Mouse (Mus musculus): ENCODE data around the gene Stab2. TPM values are rescaled to one million over a fixed set of nuclear protein-coding genes. Genes with fewer than 3 reads are reported as not detected.

The Stab2 gene
- polyA plus RNA-seq, 1 experiment from 2014 or later: 4.0 TPM

DNA sequence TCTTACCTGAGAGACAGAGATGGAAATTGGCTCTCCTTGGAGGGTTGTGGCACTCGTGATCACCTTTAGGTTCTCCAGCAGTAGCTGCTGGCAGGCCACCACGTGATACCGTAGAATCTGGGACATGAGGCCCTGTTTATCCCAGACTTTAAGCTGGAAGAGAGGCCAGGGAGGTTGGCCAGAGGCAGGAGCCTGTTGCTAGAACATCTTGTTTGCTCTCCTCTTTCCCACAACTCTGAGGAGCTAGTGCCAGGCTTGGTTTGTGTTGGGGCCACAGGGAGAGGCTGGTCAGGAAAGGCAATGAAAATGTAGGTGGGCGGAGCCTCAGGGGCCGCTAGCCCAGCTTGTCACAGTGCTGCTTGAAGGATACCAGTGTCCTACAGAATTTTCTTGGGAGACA is 135.2 kb downstream of the Stab2 start:
- no peak overlapping the region for H3K4me3 ChIP-seq
- H3K36me3 ChIP-seq: no peaks in the 10 kb centered on the region
- 62% methylated on average over 5 of the region's 5 CpGs for WGBS
- peaks cover 14% of the 10 kb centered on the region for H3K4me1 ChIP-seq
- no peaks in the 10 kb centered on the region for H3K9me3 ChIP-seq
- no peak for DNase-seq (ENCODE audit: low spot score)
- no peaks in the 10 kb centered on the region for H3K27me3 ChIP-seq (ENCODE audit: insufficient read depth, poor library complexity, severe bottlenecking)
- no peak overlapping the region; the same call in 1 of the 2 replicates for H3K27ac ChIP-seq

DNA sequence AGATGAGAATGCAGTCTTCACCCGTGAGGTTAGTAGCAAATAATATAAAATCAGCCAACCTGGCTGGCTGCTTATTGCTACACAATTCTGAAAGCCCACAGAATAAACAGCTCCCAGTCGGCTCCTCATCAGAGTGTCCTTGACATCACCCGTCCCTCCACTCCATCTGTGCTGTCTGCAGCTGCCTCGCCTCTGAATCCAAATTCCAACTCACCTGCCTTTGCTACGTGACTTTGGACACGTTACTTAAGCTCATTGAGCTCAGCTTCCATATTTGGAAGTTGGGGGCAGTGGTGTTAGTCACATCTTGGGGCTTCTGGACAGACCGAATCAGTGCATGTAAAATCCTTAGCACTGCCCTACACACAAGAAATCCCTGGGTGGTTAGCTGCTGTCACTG is 135.7 kb downstream of the Stab2 start:
- DNase-seq (ENCODE audit: low spot score): no peak
- Histone ChIP-seq H3K27ac (no peak overlapping the region; the same call in 1 of the 2 replicates), H3K9me3 (no peaks in the 10 kb centered on the region), H3K4me1 (peaks cover 14% of the 10 kb centered on the region), H3K4me3 (no peak overlapping the region), H3K27me3 (ENCODE audit: insufficient read depth, poor library complexity, severe bottlenecking) (no peaks in the 10 kb centered on the region), H3K36me3 (no peaks in the 10 kb centered on the region)
- 60% methylated on average over 7 of the region's 7 CpGs for WGBS

DNA sequence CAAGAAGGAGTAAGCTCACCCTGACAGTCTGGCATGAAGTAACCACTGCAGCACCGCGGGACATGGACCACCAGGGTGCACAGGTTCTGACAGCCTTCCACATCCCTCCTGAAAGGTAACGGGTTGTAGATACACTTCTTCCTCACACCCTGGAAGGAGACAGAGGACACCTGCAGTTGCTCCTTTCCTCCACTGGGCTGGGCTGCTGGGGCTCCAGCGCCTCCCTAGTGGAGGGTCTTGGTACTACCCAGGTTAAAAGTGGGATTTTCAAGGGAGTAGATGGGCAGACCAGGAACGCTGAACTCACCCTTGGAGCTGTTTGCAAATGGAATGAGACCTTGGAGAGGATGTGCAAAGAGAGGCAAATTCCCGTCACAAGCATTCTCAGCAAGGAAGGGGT is 144.4 kb downstream of the Stab2 start:
- Histone ChIP-seq H3K27ac (no peak overlapping the region), H3K9me3 (no peaks in the 10 kb centered on the region), H3K27me3 (ENCODE audit: insufficient read depth, poor library complexity, severe bottlenecking) (no peaks in the 10 kb centered on the region), H3K4me3 (no peak overlapping the region), H3K36me3 (no peaks in the 10 kb centered on the region), H3K4me1 (peaks cover 6% of the 10 kb centered on the region)
- 83% methylated on average over 6 of the region's 6 CpGs for WGBS
- no peak for DNase-seq (ENCODE audit: low spot score)

DNA sequence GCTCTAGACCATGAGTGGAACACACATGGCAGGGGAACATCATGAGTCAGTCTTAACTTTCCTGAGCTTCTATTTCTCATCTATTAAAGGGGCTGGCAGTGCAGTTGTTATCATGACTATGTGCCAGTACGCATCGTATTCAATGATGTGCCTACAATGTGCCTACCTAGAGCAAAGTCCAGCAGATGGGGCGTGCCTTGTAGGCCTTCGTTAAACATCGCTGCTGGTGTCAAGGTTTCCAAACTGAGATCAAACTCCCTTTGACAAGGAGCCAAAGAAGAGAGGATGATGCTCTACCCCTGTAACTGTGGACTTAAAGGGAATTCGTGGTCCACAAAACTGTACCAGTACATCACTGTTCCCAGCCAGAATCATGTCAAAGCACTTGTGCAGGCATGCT is 145.3 kb downstream of the Stab2 start:
- Histone ChIP-seq H3K4me1 (peaks cover 6% of the 10 kb centered on the region), H3K4me3 (no peak overlapping the region), H3K36me3 (no peaks in the 10 kb centered on the region), H3K27ac (no peak overlapping the region), H3K27me3 (ENCODE audit: insufficient read depth, poor library complexity, severe bottlenecking) (no peaks in the 10 kb centered on the region), H3K9me3 (no peaks in the 10 kb centered on the region)
- no peak for DNase-seq (ENCODE audit: low spot score)
- WGBS: 87% methylated on average over 6 of the region's 6 CpGs

DNA sequence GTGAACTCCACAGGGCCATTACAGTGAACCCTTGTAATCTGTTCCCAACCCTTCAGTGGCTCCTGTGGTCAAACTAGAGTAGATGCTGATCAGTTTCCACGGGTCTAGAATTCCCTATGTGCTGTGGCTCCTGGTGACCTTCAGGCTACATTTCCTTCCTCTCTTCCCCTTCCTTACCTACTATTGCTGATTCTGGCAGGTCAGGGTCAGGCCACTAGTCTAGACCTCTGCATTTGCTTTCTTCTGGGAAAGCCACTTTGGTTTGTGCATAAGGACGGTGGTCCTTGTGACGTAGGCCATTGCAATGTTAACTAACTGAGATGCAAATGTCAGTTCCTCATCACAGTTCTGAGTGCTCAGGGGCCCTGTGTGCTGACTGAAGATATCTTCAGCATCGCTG is 147.4 kb downstream of the Stab2 start:
- no peak overlapping the region for H3K4me3 ChIP-seq
- no peak overlapping the region for H3K27ac ChIP-seq
- WGBS: 68% methylated on average over 4 of the region's 4 CpGs

DNA sequence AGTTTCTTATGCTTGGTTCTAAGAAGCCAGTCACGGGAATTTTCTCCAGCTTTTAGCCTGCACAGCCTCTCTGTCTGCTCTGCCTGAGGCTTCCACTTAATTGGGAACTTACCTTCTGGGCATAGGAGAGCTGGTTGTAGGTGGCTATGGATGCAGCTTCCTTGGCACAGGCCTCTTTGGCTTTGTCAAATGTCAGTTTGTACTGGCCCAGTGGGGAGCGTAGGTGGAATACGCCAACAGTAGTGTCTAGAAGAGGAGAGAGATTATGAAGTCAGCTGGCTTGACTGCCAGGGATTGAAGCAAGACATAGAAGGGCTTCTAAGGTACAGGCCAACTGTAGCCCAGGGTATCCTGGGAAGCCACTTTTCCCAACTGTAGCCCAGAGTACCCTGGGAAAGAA is 154.4 kb downstream of the Stab2 start:
- peaks cover 7% of the 10 kb centered on the region for H3K4me1 ChIP-seq
- H3K4me3 ChIP-seq: no peak overlapping the region
- H3K27me3 ChIP-seq (ENCODE audit: insufficient read depth, poor library complexity, severe bottlenecking): 0 out of 2 replicates have a peak, but pooled peaks cover 5% of the 10 kb centered on the region
- no peaks in the 10 kb centered on the region for H3K36me3 ChIP-seq
- H3K27ac ChIP-seq: no peak overlapping the region
- H3K9me3 ChIP-seq: no peaks in the 10 kb centered on the region
- 76% methylated on average over 3 of the region's 3 CpGs for WGBS
- no peak for DNase-seq (ENCODE audit: low spot score)

More for the DNA sequence above, 147.4 kb downstream of the Stab2 start:
- no peaks in the 10 kb centered on the region for H3K9me3 ChIP-seq
- H3K27me3 ChIP-seq (ENCODE audit: insufficient read depth, poor library complexity, severe bottlenecking): no peaks in the 10 kb centered on the region
- H3K36me3 ChIP-seq: no peaks in the 10 kb centered on the region
- DNase-seq (ENCODE audit: low spot score): no peak
- H3K4me1 ChIP-seq: peaks cover 6% of the 10 kb centered on the region

DNA sequence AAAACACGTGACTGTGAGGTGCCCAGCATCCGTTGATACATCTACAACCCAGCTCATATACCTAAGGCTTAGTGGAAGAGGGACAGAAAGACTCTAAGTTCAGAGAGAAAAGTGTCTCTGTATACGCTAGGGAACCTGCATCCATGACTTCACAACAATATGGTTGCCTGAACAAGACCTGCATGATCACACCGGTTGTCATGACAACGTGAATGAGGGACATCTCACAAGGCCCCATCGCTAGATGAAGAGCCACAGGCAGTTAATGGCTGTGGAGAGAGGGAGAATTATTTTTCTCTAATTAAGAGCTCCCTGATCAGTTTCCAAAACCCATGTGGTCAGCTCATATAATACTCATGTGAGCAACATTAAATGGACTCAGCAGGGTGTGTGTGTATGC is 155.7 kb downstream of the Stab2 start:
- WGBS: 79% methylated on average over 6 of the region's 6 CpGs
- H3K9me3 ChIP-seq: no peaks in the 10 kb centered on the region
- 0 out of 2 replicates have a peak, but pooled peaks cover 5% of the 10 kb centered on the region for H3K27me3 ChIP-seq (ENCODE audit: insufficient read depth, poor library complexity, severe bottlenecking)

DNA sequence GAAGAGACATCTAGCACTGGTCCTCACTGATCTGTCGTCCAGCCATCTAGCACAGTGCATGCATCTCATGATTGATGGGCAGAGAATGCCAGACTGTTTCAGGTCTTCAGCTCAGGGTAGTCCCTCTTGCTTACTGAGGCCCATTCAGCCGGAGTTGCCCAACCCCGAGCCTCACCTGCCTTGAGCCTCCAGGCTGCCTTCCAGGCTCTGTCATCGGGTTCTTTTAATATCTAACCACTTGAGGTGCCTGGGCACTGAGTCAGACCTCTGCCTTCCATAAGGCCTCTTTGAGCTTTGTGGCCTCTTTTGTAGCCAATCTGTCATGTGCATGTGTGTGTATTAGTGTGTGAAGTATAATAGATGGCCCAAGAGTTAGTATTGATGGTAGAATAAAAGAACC is 158.3 kb downstream of the Stab2 start:
- peaks cover 11% of the 10 kb centered on the region for H3K4me1 ChIP-seq
- H3K4me3 ChIP-seq: no peak overlapping the region
- no peaks in the 10 kb centered on the region for H3K36me3 ChIP-seq
- WGBS: 73% methylated on average over 4 of the region's 4 CpGs
- no peaks in the 10 kb centered on the region for H3K9me3 ChIP-seq
- DNase-seq (ENCODE audit: low spot score): no peak
- H3K27ac ChIP-seq: no peak overlapping the region
- no peaks in the 10 kb centered on the region for H3K27me3 ChIP-seq (ENCODE audit: insufficient read depth, poor library complexity, severe bottlenecking)

More for the DNA sequence above, 155.7 kb downstream of the Stab2 start:
- Histone ChIP-seq H3K27ac (no peak overlapping the region), H3K4me1 (peaks cover 11% of the 10 kb centered on the region), H3K36me3 (no peaks in the 10 kb centered on the region), H3K4me3 (no peak overlapping the region)
- no peak for DNase-seq (ENCODE audit: low spot score)

DNA sequence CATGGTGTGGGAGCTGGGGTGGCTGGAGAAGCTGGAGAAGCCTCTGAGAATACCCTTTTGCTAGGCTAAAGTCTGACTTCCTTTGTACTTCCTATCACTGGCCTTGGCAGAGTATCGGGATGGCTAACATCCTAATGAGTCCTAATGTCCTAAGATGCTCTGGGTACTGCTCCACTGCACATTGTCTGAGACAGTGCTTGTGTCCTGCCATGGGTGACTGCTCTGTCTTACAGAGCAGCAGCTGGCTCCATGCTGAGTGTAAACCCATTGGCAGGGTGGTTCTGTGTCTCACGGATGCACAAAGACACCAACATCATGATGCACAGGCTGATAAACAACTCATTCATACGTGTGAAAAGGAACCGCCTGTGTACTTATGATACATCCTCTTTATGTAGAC is 158.7 kb downstream of the Stab2 start:
- Histone ChIP-seq H3K27me3 (ENCODE audit: insufficient read depth, poor library complexity, severe bottlenecking) (no peaks in the 10 kb centered on the region), H3K27ac (no peak overlapping the region), H3K4me1 (peaks cover 11% of the 10 kb centered on the region), H3K9me3 (no peaks in the 10 kb centered on the region), H3K4me3 (no peak overlapping the region), H3K36me3 (no peaks in the 10 kb centered on the region)
- 89% methylated on average over 4 of the region's 4 CpGs for WGBS
- DNase-seq (ENCODE audit: low spot score): no peak

DNA sequence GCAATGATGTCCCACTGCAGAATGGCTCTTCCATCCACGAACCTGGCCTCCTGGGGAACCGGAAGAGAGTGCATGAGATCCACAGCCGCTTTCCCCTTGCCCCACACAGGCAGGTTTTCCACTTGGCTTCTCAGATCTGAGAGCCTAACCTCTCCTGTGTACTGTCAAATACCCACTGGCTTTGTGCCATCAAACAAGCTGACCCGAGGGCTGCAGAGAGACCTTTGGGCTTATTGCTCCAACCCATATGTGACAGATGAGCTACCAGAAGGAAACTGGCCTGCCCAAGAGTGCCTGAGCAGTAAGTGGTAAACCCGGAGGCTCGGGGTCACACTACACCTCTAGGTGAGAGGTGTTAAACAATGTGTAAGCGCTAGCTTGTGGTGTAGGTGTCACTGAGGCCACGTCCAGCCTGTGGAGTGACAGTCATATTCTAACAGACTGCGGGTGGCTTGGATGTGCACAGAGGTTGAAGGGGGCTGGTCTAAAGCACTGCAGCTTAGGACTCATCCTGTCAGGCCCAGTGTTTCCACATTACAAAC is 160.8 kb downstream of the Stab2 start:
- H3K4me1 ChIP-seq: peaks cover 11% of the 10 kb centered on the region
- no peak overlapping the region for H3K4me3 ChIP-seq
- no peak overlapping the region for H3K27ac ChIP-seq
- H3K36me3 ChIP-seq: no peaks in the 10 kb centered on the region
- DNase-seq (ENCODE audit: low spot score): no peak
- WGBS: 75% methylated on average over 9 of the region's 9 CpGs
- no peaks in the 10 kb centered on the region for H3K27me3 ChIP-seq (ENCODE audit: insufficient read depth, poor library complexity, severe bottlenecking)
- no peaks in the 10 kb centered on the region for H3K9me3 ChIP-seq

DNA sequence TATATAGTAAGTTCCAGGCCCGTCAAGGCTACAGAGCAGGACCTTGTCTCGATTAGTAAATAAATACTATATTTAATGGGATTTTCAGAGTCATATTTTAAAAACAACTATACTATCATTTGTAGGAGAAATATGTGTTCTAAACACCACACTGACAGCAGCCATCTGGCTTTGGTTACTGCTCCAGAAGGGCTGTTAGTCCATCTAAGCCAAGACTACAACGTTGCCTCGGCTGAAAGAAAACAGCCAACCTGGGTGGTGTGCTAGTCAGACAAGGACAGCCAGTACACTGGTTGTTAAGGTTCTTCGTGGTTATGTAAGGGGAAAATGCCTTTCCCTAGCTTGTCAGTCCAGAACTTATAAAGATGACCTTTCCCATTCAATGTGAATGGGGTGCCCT is 165.2 kb downstream of the Stab2 start:
- Histone ChIP-seq H3K27me3 (ENCODE audit: insufficient read depth, poor library complexity, severe bottlenecking) (no peaks in the 10 kb centered on the region), H3K4me1 (no peaks in the 10 kb centered on the region), H3K36me3 (no peaks in the 10 kb centered on the region), H3K9me3 (no peaks in the 10 kb centered on the region), H3K27ac (no peak overlapping the region), H3K4me3 (no peak overlapping the region)
- no peak for DNase-seq (ENCODE audit: low spot score)
- 88% methylated on average over 5 of the region's 5 CpGs for WGBS

DNA sequence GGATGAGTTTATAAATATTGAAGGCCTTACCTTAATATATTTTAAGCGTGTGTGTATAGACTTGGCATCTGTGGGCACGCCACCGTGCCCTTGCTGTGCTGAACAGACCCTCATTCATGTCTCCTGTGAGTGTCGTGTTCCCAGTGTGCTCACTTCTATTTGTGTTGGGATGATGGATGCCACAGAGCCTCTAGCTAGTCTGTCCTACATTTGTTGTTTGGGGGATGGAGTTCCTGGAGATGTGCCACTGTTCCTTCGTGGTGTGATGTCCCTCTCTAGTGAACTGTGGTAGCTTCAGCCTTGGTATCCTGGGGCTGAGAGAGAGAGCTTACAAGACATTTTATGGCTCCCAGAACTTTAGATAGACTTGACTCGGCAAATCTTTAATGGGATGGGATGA is 169.0 kb downstream of the Stab2 start:
- DNase-seq (ENCODE audit: low spot score): no peak
- Histone ChIP-seq H3K27me3 (ENCODE audit: insufficient read depth, poor library complexity, severe bottlenecking) (no peaks in the 10 kb centered on the region), H3K36me3 (peaks cover 18% of the 10 kb centered on the region; the same call in 1 of the 2 replicates), H3K27ac (no peak overlapping the region), H3K4me1 (peaks cover 7% of the 10 kb centered on the region; the same call in 1 of the 2 replicates), H3K4me3 (no peak overlapping the region), H3K9me3 (no peaks in the 10 kb centered on the region)
- 87% methylated on average over 6 of the region's 6 CpGs for WGBS

DNA sequence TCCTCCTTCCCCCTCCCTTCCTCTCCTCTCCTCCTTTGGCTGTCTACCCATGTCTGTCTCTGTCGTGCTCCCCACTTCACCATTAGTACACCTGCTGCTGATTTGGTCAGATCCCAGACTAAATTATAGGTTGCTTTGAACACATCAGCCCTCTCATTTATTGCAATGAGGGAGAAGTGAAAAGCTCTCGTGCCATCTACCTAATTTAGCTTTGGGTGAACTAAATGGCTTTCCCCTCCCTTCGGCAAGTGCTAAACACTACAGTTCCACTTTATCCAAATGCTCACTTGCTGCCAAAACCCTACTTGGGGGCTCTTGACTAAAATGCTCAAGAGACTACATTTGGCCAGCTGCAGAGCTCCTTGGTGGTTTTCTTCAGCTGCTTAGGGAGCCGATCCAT is 171.0 kb downstream of the Stab2 start:
- Histone ChIP-seq H3K27me3 (ENCODE audit: insufficient read depth, poor library complexity, severe bottlenecking) (no peaks in the 10 kb centered on the region), H3K4me3 (no peak overlapping the region), H3K36me3 (peaks cover 21% of the 10 kb centered on the region), H3K27ac (no peak overlapping the region), H3K9me3 (no peaks in the 10 kb centered on the region), H3K4me1 (peaks cover 7% of the 10 kb centered on the region; the same call in 1 of the 2 replicates)
- no peak for DNase-seq (ENCODE audit: low spot score)
- 92% methylated on average over 4 of the region's 4 CpGs for WGBS

DNA sequence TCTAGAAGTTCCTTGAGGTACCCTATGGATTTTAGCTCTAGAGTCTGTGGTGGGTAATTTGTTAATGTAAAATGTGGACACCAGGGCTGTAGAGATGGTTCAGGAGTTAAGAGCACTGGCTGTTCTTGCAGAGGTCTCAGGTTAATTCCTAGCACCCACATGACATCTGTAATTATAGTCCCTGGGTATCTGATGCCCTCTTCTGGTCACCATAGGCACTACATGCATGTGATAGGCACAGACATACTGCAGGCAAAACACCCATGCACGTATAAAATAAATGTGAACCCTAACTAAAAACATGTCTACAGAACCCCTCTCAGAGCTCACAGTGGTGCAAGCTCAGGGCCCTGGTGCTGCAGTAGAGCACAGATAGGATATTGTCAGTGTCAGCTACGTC is 178.3 kb downstream of the Stab2 start:
- H3K27me3 ChIP-seq (ENCODE audit: insufficient read depth, poor library complexity, severe bottlenecking): no peaks in the 10 kb centered on the region
- no peak overlapping the region for H3K27ac ChIP-seq
- 89% methylated on average over 2 of the region's 2 CpGs for WGBS
- H3K4me1 ChIP-seq: peaks cover 18% of the 10 kb centered on the region
- no peaks in the 10 kb centered on the region for H3K9me3 ChIP-seq
- H3K4me3 ChIP-seq: no peak overlapping the region
- DNase-seq (ENCODE audit: low spot score): no peak
- H3K36me3 ChIP-seq: peaks cover 39% of the 10 kb centered on the region

Data from heart, embryonic 10.5 days (tissue).